Mouse (Mus musculus): ENCODE data around the gene Ptgr2.
"Not testable (repeated sequence)": the region's sequence is repeated elsewhere in the genome, so short reads cannot be mapped to it uniquely, and the experiment has no call there.

Gene Ptgr2

GRCm38 (mm10) chr12:84284885-84285592 lies at the start of gene Ptgr2:
Gene Ptgr2, plus strand, starts transcription at chr12:84285232.
- peak; percentile 79 for DNase-seq (ENCODE audit: low spot score)

GRCm38 (mm10) chr12:84235577-84235976 lies 49.5 kb upstream of the Ptgr2 start:
- DNase-seq (ENCODE audit: low spot score) = no peak

- no peak for DNase-seq (ENCODE audit: low spot score)
Observed at GRCm38 (mm10) chr12:84235981-84236752, 48.9 kb upstream of the Ptgr2 start.

GRCm38 (mm10) chr12:84237036-84237435 lies 48.0 kb upstream of the Ptgr2 start:
- DNase-seq (ENCODE audit: low spot score) = not testable (repeated sequence)

- no peak for DNase-seq (ENCODE audit: low spot score)
Observed at GRCm38 (mm10) chr12:84243076-84243770, 41.8 kb upstream of the Ptgr2 start.

- no peak for DNase-seq (ENCODE audit: low spot score)
Observed at GRCm38 (mm10) chr12:84245683-84246082, 39.3 kb upstream of the Ptgr2 start.

- DNase-seq (ENCODE audit: low spot score) = peak; percentile 21
Observed at GRCm38 (mm10) chr12:84249217-84249616, 35.8 kb upstream of the Ptgr2 start.

- DNase-seq (ENCODE audit: low spot score) = no peak
Observed at GRCm38 (mm10) chr12:84252811-84253210, 32.2 kb upstream of the Ptgr2 start.

GRCm38 (mm10) chr12:84254886-84255285 lies 30.1 kb upstream of the Ptgr2 start:
- no peak for DNase-seq (ENCODE audit: low spot score)

GRCm38 (mm10) chr12:84260363-84260762 lies 24.7 kb upstream of the Ptgr2 start:
- no peak for DNase-seq (ENCODE audit: low spot score)

- DNase-seq (ENCODE audit: low spot score) = no peak
Observed at GRCm38 (mm10) chr12:84267264-84267663, 17.8 kb upstream of the Ptgr2 start.

GRCm38 (mm10) chr12:84273366-84273765 lies 11.7 kb upstream of the Ptgr2 start:
- DNase-seq (ENCODE audit: low spot score) = no peak

GRCm38 (mm10) chr12:84275288-84275687 lies 9.7 kb upstream of the Ptgr2 start:
- no peak for DNase-seq (ENCODE audit: low spot score)

- no peak for DNase-seq (ENCODE audit: low spot score)
Observed at GRCm38 (mm10) chr12:84276288-84276687, 8.7 kb upstream of the Ptgr2 start.

GRCm38 (mm10) chr12:84276799-84277198 lies 8.2 kb upstream of the Ptgr2 start:
- no peak for DNase-seq (ENCODE audit: low spot score)

GRCm38 (mm10) chr12:84277832-84278231 lies 7.2 kb upstream of the Ptgr2 start:
- no peak for DNase-seq (ENCODE audit: low spot score)

GRCm38 (mm10) chr12:84278901-84279300 lies 6.1 kb upstream of the Ptgr2 start:
- no peak for DNase-seq (ENCODE audit: low spot score)

- DNase-seq (ENCODE audit: low spot score) = no peak
Observed at GRCm38 (mm10) chr12:84284391-84284790, 641 bp upstream of the Ptgr2 start.

- no peak for DNase-seq (ENCODE audit: low spot score)
Observed at GRCm38 (mm10) chr12:84285593-84285968, 549 bp downstream of the Ptgr2 start.

- DNase-seq (ENCODE audit: low spot score) = no peak
Observed at GRCm38 (mm10) chr12:84288461-84288860, 3.4 kb downstream of the Ptgr2 start.

- no peak for DNase-seq (ENCODE audit: low spot score)
Observed at GRCm38 (mm10) chr12:84297851-84298250, 12.8 kb downstream of the Ptgr2 start.

GRCm38 (mm10) chr12:84299265-84299664 lies 14.2 kb downstream of the Ptgr2 start:
- no peak for DNase-seq (ENCODE audit: low spot score)

- DNase-seq (ENCODE audit: low spot score) = no peak
Observed at GRCm38 (mm10) chr12:84304101-84304500, 19.1 kb downstream of the Ptgr2 start.
